Mouse (Mus musculus) kidney, postnatal 25 days (tissue): Measurements from ENCODE around the gene G6pc3.

Source experiments
- DNase-seq, 2 experiments: peaks; one replicate each; pipeline ENCODE4 v3.0.0; 2021; ENCODE audit warnings: mixed read lengths in 2 of 2

Gene G6pc3

GRCm38 (mm10) chr11:102219247-102219993, 30.0 kb downstream of the G6pc3 start:
- DNase-seq, result peak in 1 of 2 experiments; percentile 49

GRCm38 (mm10) chr11:102219994-102220346, 30.6 kb downstream of the G6pc3 start:
- DNase-seq, result peak; percentile 50 to 73

GRCm38 (mm10) chr11:102220451-102220850, 31.0 kb downstream of the G6pc3 start:
- peak in 1 of 2 experiments; percentile 54 for DNase-seq

- no peak for DNase-seq
Measured at GRCm38 (mm10) chr11:102221243-102221953, 32.0 kb downstream of the G6pc3 start.

GRCm38 (mm10) chr11:102221954-102222351, 32.5 kb downstream of the G6pc3 start:
- DNase-seq, result peak; percentile 65 to 85

GRCm38 (mm10) chr11:102223166-102223565, 33.7 kb downstream of the G6pc3 start:
- peak; percentile 67 to 68 for DNase-seq

GRCm38 (mm10) chr11:102224686-102225085, 35.3 kb downstream of the G6pc3 start:
- peak; percentile 48 to 57 for DNase-seq

- DNase-seq, result no peak
Measured at GRCm38 (mm10) chr11:102225221-102225620, 35.8 kb downstream of the G6pc3 start.

- no peak for DNase-seq
Measured at GRCm38 (mm10) chr11:102226067-102226978, 36.9 kb downstream of the G6pc3 start.

- DNase-seq, result no peak
Measured at GRCm38 (mm10) chr11:102227270-102228190, 38.1 kb downstream of the G6pc3 start.

- DNase-seq, result no peak
Measured at GRCm38 (mm10) chr11:102228191-102228545, 38.7 kb downstream of the G6pc3 start.

GRCm38 (mm10) chr11:102228646-102229268, 39.3 kb downstream of the G6pc3 start:
- DNase-seq, result no peak

- no peak for DNase-seq
Measured at GRCm38 (mm10) chr11:102229331-102229953, 40.0 kb downstream of the G6pc3 start.

- DNase-seq, result peak; percentile 99 to 100
Measured at GRCm38 (mm10) chr11:102230006-102230741, 40.8 kb downstream of the G6pc3 start, which contains the start of gene Hdac5. Gene Hdac5, minus strand, starts transcription at chr11:102230166.

GRCm38 (mm10) chr11:102236022-102236421, 46.6 kb downstream of the G6pc3 start:
- DNase-seq, result no peak

GRCm38 (mm10) chr11:102240636-102241035, 51.2 kb downstream of the G6pc3 start:
- DNase-seq, result no peak

GRCm38 (mm10) chr11:102241246-102241645, 51.8 kb downstream of the G6pc3 start:
- peak; percentile 36 to 62 for DNase-seq

GRCm38 (mm10) chr11:102241874-102242273, 52.5 kb downstream of the G6pc3 start:
- DNase-seq, result no peak
